Mouse (Mus musculus) liver, embryonic 11.5 days (tissue): ENCODE results near the gene Hdgfl3. TPM values are rescaled to one million over a fixed set of nuclear protein-coding genes. Genes with fewer than 3 reads are reported as not detected.

Source experiments
- ATAC-seq: fragments of 200-750 bp; cut with Nextera tagmentation; replicated peaks from 2 replicates; pipeline ENCODE4 v1.8.0; 2017; ENCODE audit warnings: moderate number of reproducible peaks, mild to moderate bottlenecking, moderate TSS enrichment, moderate library complexity; ENCODE audit not compliant: low FRiP score
- DNase-seq: peaks from one replicate; pipeline ENCODE4 v3.0.0-alpha.2; 2017; ENCODE audit warnings: low spot score
- H3K27ac ChIP-seq: fragments of 300-500 bp; sonication (generic); 2 replicates; pipeline ENCODE4 v1.5.1; 2014; ENCODE audit warnings: mild to moderate bottlenecking, low read depth, low read length, control low read depth
- H3K27me3 ChIP-seq: fragments of 300-500 bp; sonication (generic); replicated peaks from 2 replicates; pipeline ENCODE4 v1.6.1; 2014; ENCODE audit warnings: low read length, mixed read lengths; ENCODE audit not compliant: control insufficient read depth, insufficient read depth
- H3K36me3 ChIP-seq: fragments of 300-500 bp; sonication (generic); 2 replicates; pipeline ENCODE4 v1.6.1; 2014; ENCODE audit warnings: mild to moderate bottlenecking, low read length, moderate library complexity, mixed read lengths; ENCODE audit not compliant: control insufficient read depth, insufficient read depth
- H3K4me1 ChIP-seq: fragments of 300-500 bp; sonication (generic); replicated peaks from 2 replicates; pipeline ENCODE4 v1.6.1; 2014; ENCODE audit warnings: low read length, mixed read lengths; ENCODE audit not compliant: control insufficient read depth, insufficient read depth
- H3K4me2 ChIP-seq: fragments of 300-500 bp; sonication (generic); 2 replicates; pipeline ENCODE4 v1.6.1; 2014; ENCODE audit warnings: mild to moderate bottlenecking, control low read depth, moderate library complexity
- H3K4me3 ChIP-seq: fragments of 300-500 bp; sonication (generic); 2 replicates; pipeline ENCODE4 v1.5.1; 2014; ENCODE audit warnings: low read depth, low read length, control low read depth
- H3K9ac ChIP-seq: fragments of 300-500 bp; sonication (generic); 2 replicates; pipeline ENCODE4 v1.6.1; 2014; ENCODE audit warnings: low read depth, low read length, control low read depth
- H3K9me3 ChIP-seq: fragments of 300-500 bp; sonication (generic); 2 replicates; pipeline ENCODE4 v1.6.1; 2016; ENCODE audit warnings: low read length, inconsistent platforms, mixed read lengths; ENCODE audit not compliant: control insufficient read depth
- WGBS: fragments of 180-500 bp; shearing (Covaris S2); extraction: QIAGEN DNeasy Blood & Tissue Kit; methylation state at CpG from one replicate; pipeline ENCODE4 v1.1.7; 2014; 5-methylcytosine and 5-hydroxymethylcytosine counted together
- polyA plus RNA-seq: library from polyadenylated mRNA; unstranded; fragments of >200 nt; fragmentation: Nextera tagmentation; extraction: Ambion mirVana; gene quantifications from 2 replicates; pipeline ENCODE4 v1.2.1, GENCODE M21; 2014

The Hdgfl3 gene
- polyA plus RNA-seq = 5.0 and 5.9 TPM in 2 replicates

GRCm38 (mm10) chr7:81934267-81934745 lies at the start of gene Hdgfl3:
Gene Hdgfl3, minus strand, starts transcription at chr7:81934473.
- Histone ChIP-seq H3K4me2 (peak within 1 kb of the TSS; percentile 72), H3K27me3 (peaks cover 53% of the 10 kb centered on the region), H3K27ac (peak within 1 kb of the TSS; percentile 48; the same call in 1 of the 2 replicates), H3K36me3 (no peaks in the 10 kb centered on the region), H3K9me3 (no peaks in the 10 kb centered on the region), H3K4me3 (peak within 1 kb of the TSS; percentile 61), H3K4me1 (0 out of 2 replicates have a peak, but pooled peaks cover 5% of the 10 kb centered on the region), H3K9ac (peak within 1 kb of the TSS; percentile 57)
- DNase-seq (peak; percentile 70), ATAC-seq (peak; percentile 43; the same call in 1 of the 2 replicates)
- WGBS = 1% methylated on average over 63 of the region's 63 CpGs

DNA sequence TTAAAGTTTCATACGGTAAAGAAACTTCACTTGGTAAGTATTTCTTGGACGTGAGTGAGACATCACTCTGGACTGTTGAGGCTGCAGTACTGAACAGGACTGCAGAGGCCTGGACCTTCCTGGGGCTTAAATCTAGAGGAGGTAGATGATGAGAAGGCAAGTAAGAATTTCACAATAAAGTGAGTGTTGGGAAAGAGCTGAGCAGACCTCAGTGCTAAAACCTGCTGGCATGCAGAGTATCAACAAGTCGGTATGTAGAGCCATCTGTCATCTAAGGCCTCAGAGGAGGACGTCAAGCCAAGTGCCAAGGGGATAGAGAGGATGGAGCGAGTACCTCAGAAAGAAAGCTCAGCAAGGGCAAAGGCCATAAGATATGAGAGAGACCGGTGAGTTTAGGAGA lies 49.4 kb upstream of the Hdgfl3 start:
- whole genome bisulfite sequencing = 59% methylated on average over 6 of the region's 6 CpGs
- Histone ChIP-seq H3K4me1 (no peaks in the 10 kb centered on the region), H3K9me3 (no peaks in the 10 kb centered on the region), H3K27ac (no peak overlapping the region), H3K36me3 (no peaks in the 10 kb centered on the region), H3K27me3 (peaks cover 8% of the 10 kb centered on the region), H3K9ac (no peak overlapping the region), H3K4me2 (no peak overlapping the region), H3K4me3 (no peak overlapping the region)
- DNase-seq (no peak), ATAC-seq (no peak)

GRCm38 (mm10) chr7:81978304-81978703 lies 44.0 kb upstream of the Hdgfl3 start:
- no peak for ATAC-seq
- Histone ChIP-seq H3K4me1 (no peaks in the 10 kb centered on the region), H3K4me2 (no peak overlapping the region), H3K36me3 (no peaks in the 10 kb centered on the region), H3K4me3 (no peak overlapping the region), H3K9me3 (no peaks in the 10 kb centered on the region), H3K27ac (no peak overlapping the region), H3K9ac (no peak overlapping the region), H3K27me3 (no peaks in the 10 kb centered on the region)
- WGBS = 73% methylated on average over 8 of the region's 8 CpGs
- DNase-seq = no peak

- Histone ChIP-seq H3K4me1 (no peaks in the 10 kb centered on the region), H3K4me3 (no peak overlapping the region), H3K27ac (no peak overlapping the region), H3K4me2 (no peak overlapping the region), H3K36me3 (no peaks in the 10 kb centered on the region), H3K9ac (no peak overlapping the region), H3K9me3 (no peaks in the 10 kb centered on the region), H3K27me3 (no peaks in the 10 kb centered on the region)
- ATAC-seq (no peak), DNase-seq (no peak)
- WGBS = 85% methylated on average over 10 of the region's 10 CpGs
Observed at GRCm38 (mm10) chr7:81974616-81975015, 40.3 kb upstream of the Hdgfl3 start.

GRCm38 (mm10) chr7:81973939-81974338 lies 39.7 kb upstream of the Hdgfl3 start:
- Histone ChIP-seq H3K9ac (no peak overlapping the region), H3K27ac (no peak overlapping the region), H3K9me3 (no peaks in the 10 kb centered on the region), H3K27me3 (no peaks in the 10 kb centered on the region), H3K4me1 (no peaks in the 10 kb centered on the region), H3K4me2 (no peak overlapping the region), H3K4me3 (no peak overlapping the region), H3K36me3 (no peaks in the 10 kb centered on the region)
- WGBS = 89% methylated on average over 12 of the region's 12 CpGs
- DNase-seq (no peak), ATAC-seq (no peak)

- H3K27me3 ChIP-seq = no peaks in the 10 kb centered on the region
- no peak overlapping the region for H3K4me2 ChIP-seq
- H3K27ac ChIP-seq = no peak overlapping the region
- 89% methylated on average over 5 of the region's 5 CpGs for WGBS
- H3K4me3 ChIP-seq = no peak overlapping the region
- no peaks in the 10 kb centered on the region for H3K4me1 ChIP-seq
- ATAC-seq = no peak
- no peak overlapping the region for H3K9ac ChIP-seq
- no peaks in the 10 kb centered on the region for H3K36me3 ChIP-seq
- no peak for DNase-seq
- no peaks in the 10 kb centered on the region for H3K9me3 ChIP-seq
Observed at GRCm38 (mm10) chr7:81973339-81973738, 39.1 kb upstream of the Hdgfl3 start.

DNA sequence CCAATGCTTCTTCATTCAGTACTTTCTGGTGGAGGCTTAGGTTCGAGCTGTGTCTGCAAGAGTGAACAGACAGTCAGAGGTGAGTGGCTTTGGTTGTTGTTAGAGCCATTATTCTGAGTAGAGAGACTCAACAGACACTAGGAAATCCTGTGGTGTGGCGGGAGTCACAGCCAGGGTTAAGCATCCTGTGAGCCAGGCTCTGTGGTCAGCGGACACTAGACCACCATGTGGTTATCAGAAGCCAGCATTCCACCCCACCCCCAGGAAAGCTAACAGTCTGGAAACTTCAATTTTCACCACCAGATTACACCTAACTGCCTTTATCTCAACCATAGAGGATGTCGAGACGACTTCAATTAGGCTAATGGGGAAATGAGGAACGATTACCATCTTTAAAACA lies 34.7 kb upstream of the Hdgfl3 start:
- no peak overlapping the region for H3K4me2 ChIP-seq
- DNase-seq = no peak
- no peaks in the 10 kb centered on the region for H3K36me3 ChIP-seq
- H3K9ac ChIP-seq = no peak overlapping the region
- no peak overlapping the region for H3K27ac ChIP-seq
- no peaks in the 10 kb centered on the region for H3K4me1 ChIP-seq
- no peak for ATAC-seq
- WGBS = 32% methylated on average over 6 of the region's 6 CpGs
- no peaks in the 10 kb centered on the region for H3K9me3 ChIP-seq
- no peaks in the 10 kb centered on the region for H3K27me3 ChIP-seq
- H3K4me3 ChIP-seq = no peak overlapping the region

DNA sequence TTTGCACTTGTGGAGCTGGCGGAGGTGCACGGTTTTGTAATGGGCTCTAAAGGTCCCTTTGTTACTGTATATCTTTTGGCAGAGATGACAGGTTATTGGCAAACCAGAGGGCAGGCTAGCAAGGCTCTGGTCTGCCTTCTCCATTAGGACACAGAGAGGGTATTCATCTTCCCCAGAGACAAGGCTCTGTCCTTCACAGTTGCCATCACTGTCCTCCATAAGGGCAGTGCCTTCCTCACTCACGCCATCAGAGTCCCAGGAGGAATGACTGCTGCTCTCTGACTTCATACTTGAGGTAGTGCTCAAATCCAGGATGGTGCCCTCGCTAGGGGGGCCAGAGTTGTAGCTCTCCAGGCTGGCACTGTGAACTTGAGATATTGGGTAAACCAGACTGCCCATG lies 34.2 kb upstream of the Hdgfl3 start:
- Histone ChIP-seq H3K4me2 (no peak overlapping the region), H3K9me3 (no peaks in the 10 kb centered on the region), H3K27ac (no peak overlapping the region), H3K4me1 (no peaks in the 10 kb centered on the region), H3K4me3 (no peak overlapping the region), H3K9ac (no peak overlapping the region), H3K36me3 (no peaks in the 10 kb centered on the region), H3K27me3 (no peaks in the 10 kb centered on the region)
- ATAC-seq (no peak), DNase-seq (no peak)
- 65% methylated on average over 4 of the region's 4 CpGs for WGBS

DNA sequence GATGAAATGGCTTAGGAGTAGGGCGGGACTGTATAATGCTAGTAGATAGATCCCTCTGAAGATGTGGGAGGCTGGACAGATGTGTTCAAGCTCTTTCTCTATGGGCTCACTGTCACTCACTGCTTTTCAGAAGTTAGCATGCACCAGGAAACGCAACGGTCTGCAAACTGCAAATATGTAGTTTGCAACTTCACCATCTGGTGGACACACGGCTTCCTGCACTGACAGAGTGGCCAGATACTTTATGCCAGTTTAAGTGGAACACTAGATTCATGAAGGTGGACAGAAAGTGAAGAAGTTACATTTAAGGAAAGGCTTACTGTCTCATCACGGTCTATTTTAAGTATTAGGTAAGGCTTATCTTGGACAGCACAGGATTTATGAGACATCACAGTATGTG lies 31.9 kb upstream of the Hdgfl3 start:
- no peak overlapping the region for H3K27ac ChIP-seq
- no peak overlapping the region for H3K9ac ChIP-seq

More for the DNA sequence above, 31.9 kb upstream of the Hdgfl3 start:
- Histone ChIP-seq H3K4me2 (no peak overlapping the region), H3K4me1 (no peaks in the 10 kb centered on the region), H3K27me3 (no peaks in the 10 kb centered on the region), H3K4me3 (no peak overlapping the region), H3K36me3 (no peaks in the 10 kb centered on the region), H3K9me3 (no peaks in the 10 kb centered on the region)
- ATAC-seq (no peak), DNase-seq (no peak)
- 79% methylated on average over 5 of the region's 5 CpGs for WGBS
